ENCODE assay signal across 9 mouse cellular contexts in the genomic region with DNA sequence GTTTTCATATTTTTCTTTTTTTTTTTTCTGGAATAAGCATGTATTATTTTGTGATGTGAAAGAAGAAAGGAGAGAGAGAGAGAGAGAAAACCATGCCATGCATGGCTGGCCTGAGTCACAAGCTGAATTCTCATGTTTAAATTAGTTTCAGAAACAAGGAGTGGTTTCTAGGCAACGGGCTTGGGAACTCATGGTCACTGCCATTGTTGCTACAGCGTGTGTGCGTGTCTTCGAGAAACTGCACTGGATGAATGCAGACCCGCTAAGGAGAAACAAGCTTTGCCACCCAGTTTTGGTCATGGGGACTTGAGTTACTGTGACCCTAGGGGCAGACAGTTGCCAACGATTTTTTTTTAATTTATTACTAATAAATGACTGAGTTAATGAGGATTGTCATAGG. TPM values are rescaled to one million over a fixed set of nuclear protein-coding genes. Genes with fewer than 3 reads are reported as not detected.
DNase-seq lines count a peak whose midpoint lies in the region; ATAC-seq and TF ChIP-seq lines count a peak whose summit lies in the region.
"Had no signal": no experiment of that assay in that cellular context is flagged by ENCODE, and none has a peak within 500 bp of the region (broad histone marks: within the 10 kb centered on the region; RNA-seq: fewer than 3 reads in every experiment).

No protein-coding gene starts in this region.

- H3K4me1 ChIP-seq in lung, adult 2 months (ENCODE audit: control insufficient read depth, insufficient read depth, low read length) = no peaks in the 10 kb centered on the region
- peaks cover 10% of the 10 kb centered on the region for H3K4me1 ChIP-seq in embryonic facial prominence, embryonic 15.5 days
- peaks cover 14% of the 10 kb centered on the region for H3K4me1 ChIP-seq in kidney, embryonic 15.5 days
- peaks cover 22% of the 10 kb centered on the region for H3K4me1 ChIP-seq in midbrain, embryonic 13.5 days (replicated peaks)

- peak; percentile 53 for DNase-seq in lung, postnatal 36 days
- no peak for DNase-seq in lung, adult 2 months
- DNase-seq in urinary bladder, postnatal 36 days (ENCODE audit: low spot score in 2 of 2) = no peak
- no peak for DNase-seq in ovary, adult 18-20 months (ENCODE audit: low spot score)

- no peak for ATAC-seq in embryonic facial prominence, embryonic 15.5 days (ENCODE audit: insufficient number of reproducible peaks, low FRiP score, low TSS enrichment, low read depth)
- peak; percentile 79 for ATAC-seq in kidney, embryonic 15.5 days (replicated peaks; ENCODE audit: low FRiP score)
- ATAC-seq in midbrain, embryonic 13.5 days = peak; percentile 90
- ATAC-seq in erythroid progenitor cell, adult 5-6 weeks (replicated peaks; ENCODE audit: low FRiP score, poor library complexity, severe bottlenecking) = no peak

- TF ChIP-seq CTCF in lung, adult 2 months (IDR thresholded peaks at IDR 0.05; ENCODE audit: insufficient read depth, low read length) = no peak

- H3K4me3 ChIP-seq in lung, adult 2 months (replicated peaks; ENCODE audit: extremely low read depth, low read depth, low read length) = no peak overlapping the region
- no peak overlapping the region for H3K4me3 ChIP-seq in embryonic facial prominence, embryonic 15.5 days (replicated peaks)
- no peak overlapping the region for H3K4me3 ChIP-seq in kidney, embryonic 15.5 days (replicated peaks)
- H3K4me3 ChIP-seq in midbrain, embryonic 13.5 days (replicated peaks) = peak overlapping the region; percentile 3; the same call in 1 of the 2 replicates

- no peaks in the 10 kb centered on the region for H3K9me3 ChIP-seq in embryonic facial prominence, embryonic 15.5 days (replicated peaks)
- H3K9me3 ChIP-seq in kidney, embryonic 15.5 days (replicated peaks) = no peaks in the 10 kb centered on the region
- H3K9me3 ChIP-seq in midbrain, embryonic 13.5 days = no peaks in the 10 kb centered on the region

- peak overlapping the region; percentile 19; the same call in 1 of the 2 replicates for H3K4me2 ChIP-seq in embryonic facial prominence, embryonic 15.5 days (replicated peaks)
- H3K4me2 ChIP-seq in kidney, embryonic 15.5 days = peak overlapping the region; percentile 46
- H3K4me2 ChIP-seq in midbrain, embryonic 13.5 days (replicated peaks) = peak overlapping the region; percentile 47

- WGBS in lung, adult 2 months = 44% methylated on average over 6 of the region's 6 CpGs
- 40% methylated on average over 6 of the region's 6 CpGs for WGBS in embryonic facial prominence, embryonic 15.5 days
- 30% methylated on average over 6 of the region's 6 CpGs for WGBS in kidney, embryonic 15.5 days
- WGBS in midbrain, embryonic 13.5 days = 6% methylated on average over 6 of the region's 6 CpGs

- no peak for TF ChIP-seq POLR2A in lung, adult 2 months (IDR thresholded peaks at IDR 0.05; ENCODE audit: borderline replicate concordance, extremely low read depth, low read depth, low read length)

- no peak overlapping the region for H3K9ac ChIP-seq in embryonic facial prominence, embryonic 15.5 days
- H3K9ac ChIP-seq in kidney, embryonic 15.5 days = no peak overlapping the region
- H3K9ac ChIP-seq in midbrain, embryonic 13.5 days (replicated peaks) = no peak overlapping the region

- peak overlapping the region; percentile 48; the same call in 1 of the 2 replicates for H3K27ac ChIP-seq in embryonic facial prominence, embryonic 15.5 days (replicated peaks)
- H3K27ac ChIP-seq in kidney, embryonic 15.5 days = peak overlapping the region; percentile 82
- H3K27ac ChIP-seq in midbrain, embryonic 13.5 days = peak overlapping the region; percentile 93

- H3K36me3 ChIP-seq in embryonic facial prominence, embryonic 15.5 days = no peaks in the 10 kb centered on the region
- H3K36me3 ChIP-seq in kidney, embryonic 15.5 days = no peaks in the 10 kb centered on the region
- no peaks in the 10 kb centered on the region for H3K36me3 ChIP-seq in midbrain, embryonic 13.5 days

- no peaks in the 10 kb centered on the region for H3K27me3 ChIP-seq in embryonic facial prominence, embryonic 15.5 days
- no peaks in the 10 kb centered on the region for H3K27me3 ChIP-seq in kidney, embryonic 15.5 days
- no peaks in the 10 kb centered on the region for H3K27me3 ChIP-seq in midbrain, embryonic 13.5 days

RNA-seq across cellular contexts. Expression of a gene that starts 15.5 kb away (rescaled TPM):
- 1.4 TPM in 1 of 2 replicates, not detected in the other for polyA plus RNA-seq in lung, adult 2 months (2012; rRNA removed)
- polyA plus RNA-seq in embryonic facial prominence, embryonic 15.5 days (2015; fragmentation: Nextera tagmentation; extraction: Ambion mirVana) = 0.80 TPM in 1 of 2 replicates, not detected in the other
- polyA plus RNA-seq in kidney, embryonic 15.5 days (2015; fragmentation: Nextera tagmentation; extraction: Ambion mirVana) = 0.28 and 0.55 TPM in 2 replicates
- not detected in 2 replicates for polyA plus RNA-seq in midbrain, embryonic 13.5 days (2015; fragmentation: Nextera tagmentation; extraction: Ambion mirVana)
- total RNA-seq in erythroid progenitor cell, adult 5-6 weeks (2015; ENCODE audit: low replicate concordance) = not detected in 2 replicates
- total RNA-seq in erythroid progenitor cell, adult 5-6 weeks (2017; ENCODE audit: low replicate concordance) = not detected in 2 replicates
- total RNA-seq: layer of hippocampus, postnatal 10 days had no signal

RNA-seq across cellular contexts. Expression of a gene that starts 53.8 kb away (rescaled TPM):
- 2.6 and 3.5 TPM in 2 replicates for polyA plus RNA-seq in lung, adult 2 months (2012; rRNA removed)
- polyA plus RNA-seq in embryonic facial prominence, embryonic 15.5 days (2015; fragmentation: Nextera tagmentation; extraction: Ambion mirVana) = 0.87 and 1.9 TPM in 2 replicates
- polyA plus RNA-seq in kidney, embryonic 15.5 days (2015; fragmentation: Nextera tagmentation; extraction: Ambion mirVana) = 0.42 and 0.65 TPM in 2 replicates
- 0.34 TPM in 1 of 2 replicates, not detected in the other for polyA plus RNA-seq in midbrain, embryonic 13.5 days (2015; fragmentation: Nextera tagmentation; extraction: Ambion mirVana)
- not detected in 2 replicates for total RNA-seq in erythroid progenitor cell, adult 5-6 weeks (2015; ENCODE audit: low replicate concordance)
- total RNA-seq in erythroid progenitor cell, adult 5-6 weeks (2017; ENCODE audit: low replicate concordance) = not detected in 2 replicates
- total RNA-seq: layer of hippocampus, postnatal 10 days had no signal

Comparison
In these comparisons a context has a peak if more than half of its experiments do, and no peak if none do; other contexts are left out.
1. ATAC-seq: peak in kidney, embryonic 15.5 days (single experiment) and midbrain, embryonic 13.5 days (single experiment); none in embryonic facial prominence, embryonic 15.5 days (single experiment) and erythroid progenitor cell, adult 5-6 weeks (single experiment).
2. Peak in every context shown above with its lines, with median percentiles within 50 percentile points of each other: H3K27ac ChIP-seq and H3K4me2 ChIP-seq.